Mouse (Mus musculus) midbrain, embryonic 16.5 days (tissue): ENCODE data around the gene Msi2. TPM values are rescaled to one million over a fixed set of nuclear protein-coding genes. Genes with fewer than 3 reads are reported as not detected.

Experiments used
- ATAC-seq: fragments of 200-750 bp; cut with Nextera tagmentation; 2 replicates; pipeline ENCODE4 v1.8.0; 2017; ENCODE audit warnings: moderate TSS enrichment
- H3K27ac ChIP-seq: fragments of 300-500 bp; sonication (generic); 2 replicates; pipeline ENCODE4 v1.5.1; 2014; ENCODE audit warnings: mild to moderate bottlenecking, low read length, mixed read lengths
- H3K27me3 ChIP-seq: fragments of 300-500 bp; sonication (generic); 2 replicates; pipeline ENCODE4 v1.6.1; 2014; ENCODE audit warnings: low read depth, low read length, mixed read lengths; ENCODE audit not compliant: control insufficient read depth, insufficient read depth
- H3K36me3 ChIP-seq: fragments of 300-500 bp; sonication (generic); 2 replicates; pipeline ENCODE4 v1.6.1; 2014; ENCODE audit warnings: mild to moderate bottlenecking, low read length, moderate library complexity, mixed read lengths; ENCODE audit not compliant: control insufficient read depth, insufficient read depth
- H3K4me1 ChIP-seq: fragments of 300-500 bp; sonication (generic); 2 replicates; pipeline ENCODE4 v1.6.1; 2014; ENCODE audit warnings: mild to moderate bottlenecking, low read length, mixed read lengths; ENCODE audit not compliant: control insufficient read depth, insufficient read depth
- H3K4me2 ChIP-seq: fragments of 300-500 bp; sonication (generic); 2 replicates; pipeline ENCODE4 v1.6.1; 2014; ENCODE audit warnings: mild to moderate bottlenecking, low read length, mixed read lengths
- H3K4me3 ChIP-seq: fragments of 300-500 bp; sonication (generic); 2 replicates; pipeline ENCODE4 v1.5.1; 2014; ENCODE audit warnings: low read depth, mild to moderate bottlenecking, low read length, moderate library complexity, mixed read lengths
- H3K9ac ChIP-seq: fragments of 300-500 bp; sonication (generic); 2 replicates; pipeline ENCODE4 v1.6.1; 2014; ENCODE audit warnings: low read depth, low read length, mixed read lengths
- H3K9me3 ChIP-seq: fragments of 300-500 bp; sonication (generic); replicated peaks from 2 replicates; pipeline ENCODE4 v1.6.1; 2014; ENCODE audit warnings: mild to moderate bottlenecking, low read length, mixed read lengths; ENCODE audit not compliant: control insufficient read depth, poor library complexity, severe bottlenecking
- WGBS: fragments of 180-500 bp; shearing (Covaris S2); extraction: QIAGEN DNeasy Blood & Tissue Kit; methylation state at CpG from one replicate; pipeline ENCODE4 v1.1.7; 2014; 5-methylcytosine and 5-hydroxymethylcytosine counted together
- polyA plus RNA-seq: library from polyadenylated mRNA; unstranded; fragments of >200 nt; fragmentation: Nextera tagmentation; extraction: Ambion mirVana; gene quantifications from 2 replicates; pipeline ENCODE4 v1.2.1, GENCODE M21; 2015

Gene Msi2
- polyA plus RNA-seq, 1 experiment from 2014 or later: 29.4 TPM

GRCm38 (mm10) chr11:88550083-88550907, 168.0 kb downstream of the Msi2 start:
- Histone ChIP-seq H3K27me3 (no peaks in the 10 kb centered on the region), H3K4me3 (no peak overlapping the region), H3K4me2 (no peak overlapping the region), H3K9me3 (no peaks in the 10 kb centered on the region), H3K27ac (peak overlapping the region; percentile 44), H3K4me1 (peaks cover 57% of the 10 kb centered on the region), H3K36me3 (no peaks in the 10 kb centered on the region), H3K9ac (no peak overlapping the region)
- ATAC-seq: no peak
- WGBS: 42% methylated on average over 6 of the region's 6 CpGs

GRCm38 (mm10) chr11:88549529-88549900, 168.8 kb downstream of the Msi2 start:
- Histone ChIP-seq H3K36me3 (no peaks in the 10 kb centered on the region), H3K27ac (no peak overlapping the region), H3K4me1 (peaks cover 55% of the 10 kb centered on the region), H3K4me3 (no peak overlapping the region), H3K9me3 (no peaks in the 10 kb centered on the region), H3K9ac (no peak overlapping the region), H3K27me3 (no peaks in the 10 kb centered on the region), H3K4me2 (no peak overlapping the region)
- ATAC-seq: no peak
- WGBS: 79% methylated on average over 13 of the region's 13 CpGs

DNA sequence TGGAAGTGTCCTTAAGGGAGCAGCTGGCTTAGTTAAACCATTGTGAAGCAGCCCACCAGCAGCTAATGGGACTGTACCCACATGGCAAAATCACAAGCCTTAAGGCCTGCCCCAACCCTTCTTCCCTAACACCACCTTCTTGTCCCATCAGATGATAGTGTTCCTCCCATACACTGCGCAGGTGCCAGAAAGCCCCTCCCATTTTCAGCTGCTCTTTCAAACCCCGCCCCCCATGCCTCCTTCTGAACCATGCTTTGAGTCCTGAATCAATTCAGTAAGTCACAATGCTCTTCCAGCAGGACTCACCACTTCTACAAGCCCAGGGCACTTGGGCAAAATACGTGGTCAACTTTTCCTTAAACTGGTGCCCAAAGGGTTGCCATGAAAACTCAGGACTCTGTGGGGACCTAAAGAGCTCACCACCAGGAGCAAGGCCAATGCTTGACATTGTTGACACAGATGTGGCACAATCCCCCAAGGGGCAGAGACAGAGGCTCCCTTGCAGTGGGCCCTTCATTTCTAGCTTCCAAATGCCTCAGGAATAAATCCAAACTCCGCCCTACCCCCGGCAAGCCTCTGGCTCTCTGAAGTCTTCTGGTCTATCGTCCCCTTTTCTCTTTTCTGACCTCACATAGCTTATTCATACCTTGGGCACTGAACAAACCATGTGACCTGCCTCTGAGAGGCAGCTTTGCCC, 169.3 kb downstream of the Msi2 start:
- Histone ChIP-seq H3K4me1 (peaks cover 57% of the 10 kb centered on the region), H3K27me3 (no peaks in the 10 kb centered on the region), H3K4me2 (no peak overlapping the region), H3K9me3 (no peaks in the 10 kb centered on the region), H3K27ac (no peak overlapping the region), H3K4me3 (no peak overlapping the region), H3K36me3 (no peaks in the 10 kb centered on the region), H3K9ac (no peak overlapping the region)
- WGBS: 71% methylated on average over 6 of the region's 6 CpGs
- no peak for ATAC-seq

- Histone ChIP-seq H3K9ac (no peak overlapping the region), H3K27ac (no peak overlapping the region; the same call in 1 of the 2 replicates)
- 73% methylated on average over 7 of the region's 7 CpGs for WGBS
Observed at GRCm38 (mm10) chr11:88548423-88548822, 169.9 kb downstream of the Msi2 start.

DNA sequence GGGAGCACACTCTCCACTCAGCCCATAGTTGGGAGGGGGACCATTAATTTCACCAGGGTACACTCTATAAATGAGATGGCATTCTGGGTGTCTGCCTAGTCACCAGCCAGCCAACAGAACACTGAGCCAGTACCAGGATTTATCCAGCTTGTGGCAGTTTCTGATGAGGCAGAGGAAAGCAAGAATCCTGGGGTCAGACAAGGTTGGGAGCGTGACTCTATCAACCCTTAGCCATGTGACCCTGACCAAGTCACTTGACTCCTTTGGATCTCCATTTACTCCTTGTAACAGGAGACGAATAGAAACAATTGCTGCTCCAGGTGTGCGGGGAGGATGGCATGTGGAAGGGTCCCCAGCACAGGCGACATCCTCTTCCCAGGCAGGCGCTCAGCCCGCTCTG, 174.5 kb downstream of the Msi2 start:
- no peak overlapping the region for H3K4me3 ChIP-seq
- ATAC-seq: no peak
- no peak overlapping the region for H3K9ac ChIP-seq
- H3K4me2 ChIP-seq: no peak overlapping the region
- H3K36me3 ChIP-seq: no peaks in the 10 kb centered on the region
- H3K27ac ChIP-seq: no peak overlapping the region
- WGBS: 87% methylated on average over 6 of the region's 6 CpGs
- H3K27me3 ChIP-seq: no peaks in the 10 kb centered on the region
- no peaks in the 10 kb centered on the region for H3K9me3 ChIP-seq
- H3K4me1 ChIP-seq: peaks cover 47% of the 10 kb centered on the region

More at GRCm38 (mm10) chr11:88548423-88548822, 169.9 kb downstream of the Msi2 start:
- no peaks in the 10 kb centered on the region for H3K36me3 ChIP-seq
- no peak overlapping the region for H3K4me2 ChIP-seq
- no peaks in the 10 kb centered on the region for H3K27me3 ChIP-seq
- no peaks in the 10 kb centered on the region for H3K9me3 ChIP-seq
- H3K4me3 ChIP-seq: no peak overlapping the region
- peaks cover 56% of the 10 kb centered on the region for H3K4me1 ChIP-seq
- ATAC-seq: no peak

DNA sequence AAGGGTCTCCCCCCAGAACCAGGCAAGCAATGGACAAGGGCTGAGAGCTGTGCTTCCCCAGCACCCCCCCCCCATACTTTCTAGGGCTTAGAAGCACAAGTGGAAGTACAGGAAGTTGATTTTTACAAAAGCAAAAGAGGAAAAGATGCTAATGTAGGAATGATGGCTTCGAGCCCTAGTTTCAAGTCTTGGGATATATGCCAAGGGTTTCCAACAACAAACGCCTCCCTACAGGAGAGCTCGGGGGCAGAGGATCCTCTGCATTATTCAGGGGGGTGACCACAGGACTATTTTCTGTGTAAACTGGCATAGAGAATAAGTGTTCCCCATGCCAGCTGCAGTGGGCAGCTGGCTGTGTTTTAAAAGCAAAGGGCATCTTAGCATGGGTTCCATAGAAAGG, 175.5 kb downstream of the Msi2 start:
- no peak overlapping the region for H3K4me3 ChIP-seq
- no peaks in the 10 kb centered on the region for H3K36me3 ChIP-seq
- H3K27ac ChIP-seq: peak overlapping the region; percentile 14
- no peaks in the 10 kb centered on the region for H3K27me3 ChIP-seq
- H3K9ac ChIP-seq: no peak overlapping the region
- H3K4me2 ChIP-seq: no peak overlapping the region
- ATAC-seq: no peak
- peaks cover 48% of the 10 kb centered on the region for H3K4me1 ChIP-seq
- no peaks in the 10 kb centered on the region for H3K9me3 ChIP-seq
- WGBS: 29% methylated on average over 3 of the region's 3 CpGs

GRCm38 (mm10) chr11:88541666-88542639, 176.4 kb downstream of the Msi2 start:
- H3K4me2 ChIP-seq: no peak overlapping the region
- no peaks in the 10 kb centered on the region for H3K9me3 ChIP-seq
- peaks cover 45% of the 10 kb centered on the region for H3K4me1 ChIP-seq
- ATAC-seq: no peak
- no peak overlapping the region for H3K9ac ChIP-seq
- 80% methylated on average over 15 of the region's 15 CpGs for WGBS
- no peaks in the 10 kb centered on the region for H3K27me3 ChIP-seq
- H3K27ac ChIP-seq: peak overlapping the region; percentile 50
- H3K36me3 ChIP-seq: no peaks in the 10 kb centered on the region
- H3K4me3 ChIP-seq: no peak overlapping the region

DNA sequence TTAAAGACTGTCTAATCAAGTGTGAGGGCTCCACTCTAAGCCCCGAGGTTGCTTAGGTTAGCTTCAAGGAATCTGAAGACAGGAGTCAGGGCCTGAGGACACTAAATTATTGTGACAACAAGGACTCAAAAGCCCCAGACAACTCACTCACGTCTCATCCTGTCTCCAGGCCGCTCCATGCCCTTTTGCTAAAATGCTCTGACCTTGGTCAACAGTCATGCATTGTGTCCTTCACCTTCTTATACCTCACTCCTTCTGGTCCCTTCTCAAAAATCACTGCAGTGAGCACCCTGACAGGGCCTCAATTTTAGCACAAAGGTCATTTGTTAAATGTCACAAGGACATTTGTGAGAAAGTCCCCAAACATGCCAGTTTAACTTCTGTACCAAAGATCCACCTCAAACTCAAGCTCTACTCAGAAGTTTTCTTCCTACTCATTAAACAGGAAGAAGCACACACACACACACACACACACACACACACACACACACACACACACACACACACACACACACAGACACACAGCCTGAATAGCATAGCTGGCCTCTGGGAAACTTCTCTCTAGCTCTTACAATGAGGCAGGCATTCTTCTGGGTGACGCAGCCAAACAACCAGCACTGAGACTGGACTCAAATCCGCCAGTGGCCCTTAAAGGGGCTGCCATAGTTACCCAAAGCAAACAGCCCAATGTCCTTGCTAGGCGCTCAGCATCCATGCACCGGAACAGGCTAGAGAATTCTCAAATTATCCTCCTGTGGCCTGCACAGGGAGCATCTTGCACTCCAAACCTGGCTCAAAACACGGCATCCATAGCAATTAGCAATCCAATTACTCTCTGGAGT, 178.5 kb downstream of the Msi2 start:
- WGBS: 47% methylated on average over 8 of the region's 8 CpGs
- Histone ChIP-seq H3K27me3 (no peaks in the 10 kb centered on the region), H3K36me3 (no peaks in the 10 kb centered on the region), H3K27ac (0 out of 2 replicates have a peak overlapping the region, but pooled peaks have one; percentile 34), H3K9me3 (no peaks in the 10 kb centered on the region), H3K4me3 (no peak overlapping the region), H3K9ac (no peak overlapping the region), H3K4me1 (peaks cover 49% of the 10 kb centered on the region), H3K4me2 (no peak overlapping the region)
- no peak for ATAC-seq
